Mouse (Mus musculus): ENCODE results near the gene Cacna1d. TPM values are rescaled to one million over a fixed set of nuclear protein-coding genes. Genes with fewer than 3 reads are reported as not detected.

Cacna1d gene
- polyA plus RNA-seq, 1 experiment from 2014 or later = 0.38 TPM

DNA sequence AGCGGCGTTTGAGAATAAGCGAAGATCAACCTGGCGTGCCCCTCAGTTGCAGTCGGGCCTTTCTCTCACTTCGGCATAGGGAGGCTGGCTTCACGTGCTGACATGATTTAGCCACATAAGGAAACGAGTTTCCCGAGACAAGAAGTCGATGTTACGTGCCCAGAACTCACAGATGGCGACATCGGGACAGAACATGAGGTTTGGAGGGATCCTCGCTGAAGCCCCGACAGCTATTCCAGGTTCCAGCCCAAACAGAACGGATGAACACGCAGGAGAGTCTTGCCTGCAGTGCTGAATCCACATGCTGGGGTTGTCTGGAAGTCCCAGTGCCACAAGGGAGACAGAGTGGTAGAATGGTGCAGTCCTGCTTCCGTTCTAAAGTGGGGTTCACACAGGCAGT lies 452.8 kb downstream of the Cacna1d start:
- no peaks in the 10 kb centered on the region for H3K36me3 ChIP-seq
- ATAC-seq (ENCODE audit: low read depth) = no peak
- no peaks in the 10 kb centered on the region for H3K4me1 ChIP-seq (replicated peaks)
- H3K27me3 ChIP-seq = no peaks in the 10 kb centered on the region
- H3K9me3 ChIP-seq (replicated peaks) = no peaks in the 10 kb centered on the region
- H3K4me3 ChIP-seq (replicated peaks) = no peak overlapping the region
- H3K4me2 ChIP-seq = no peak overlapping the region
- no peak overlapping the region for H3K27ac ChIP-seq
- H3K9ac ChIP-seq = no peak overlapping the region
- 78% methylated on average over 18 of the region's 18 CpGs for WGBS (ENCODE audit: insufficient replicate concordance)
- no peak for DNase-seq

DNA sequence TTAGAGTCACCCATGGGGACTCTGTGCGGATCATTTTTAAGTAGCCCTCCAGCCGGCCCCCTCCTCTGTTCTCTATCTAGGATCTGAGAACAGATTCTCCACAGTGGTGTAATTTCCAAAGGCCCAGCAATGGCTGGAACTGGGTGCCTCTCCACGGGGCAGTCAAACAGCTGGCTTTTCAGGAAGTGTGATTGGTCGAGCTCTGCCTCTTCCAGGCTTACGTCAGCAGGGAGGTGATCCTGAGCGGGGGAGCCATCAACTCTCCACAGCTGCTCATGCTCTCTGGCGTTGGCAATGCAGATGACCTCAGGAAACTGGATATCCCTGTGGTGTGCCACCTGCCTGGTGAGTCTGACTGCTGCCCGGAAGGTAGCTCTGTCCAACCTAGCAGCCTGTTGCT lies 457.9 kb downstream of the Cacna1d start:
- H3K4me2 ChIP-seq = no peak overlapping the region
- no peak overlapping the region for H3K4me3 ChIP-seq (replicated peaks)
- no peaks in the 10 kb centered on the region for H3K9me3 ChIP-seq (replicated peaks)
- H3K27me3 ChIP-seq = no peaks in the 10 kb centered on the region
- DNase-seq (no peak), ATAC-seq (ENCODE audit: low read depth) (no peak)
- WGBS (ENCODE audit: insufficient replicate concordance) = 53% methylated on average over 8 of the region's 8 CpGs
- H3K36me3 ChIP-seq = no peaks in the 10 kb centered on the region
- H3K27ac ChIP-seq = no peak overlapping the region
- no peak overlapping the region for H3K9ac ChIP-seq
- no peaks in the 10 kb centered on the region for H3K4me1 ChIP-seq (replicated peaks)

DNA sequence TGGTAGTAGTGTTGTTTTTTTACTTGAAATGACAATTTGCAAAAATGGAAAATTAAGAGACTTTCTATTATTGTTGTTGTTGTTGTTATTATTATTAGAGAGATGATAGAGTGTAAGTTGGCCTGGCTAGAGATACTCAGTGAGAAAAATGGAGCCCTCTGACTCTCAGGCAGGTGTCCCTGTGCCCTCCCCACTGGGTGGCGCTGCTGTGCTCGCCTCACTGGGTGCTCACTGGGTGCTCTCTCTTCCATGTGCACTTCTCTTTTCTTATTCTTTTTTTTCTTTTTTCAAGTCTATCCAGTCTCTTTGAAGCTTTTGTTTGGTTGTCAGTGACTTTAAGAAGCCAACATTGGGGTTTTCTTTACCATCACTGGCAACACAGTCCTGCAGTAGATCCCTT lies 463.9 kb downstream of the Cacna1d start:
- no peak overlapping the region for H3K4me2 ChIP-seq
- no peak for DNase-seq

DNA sequence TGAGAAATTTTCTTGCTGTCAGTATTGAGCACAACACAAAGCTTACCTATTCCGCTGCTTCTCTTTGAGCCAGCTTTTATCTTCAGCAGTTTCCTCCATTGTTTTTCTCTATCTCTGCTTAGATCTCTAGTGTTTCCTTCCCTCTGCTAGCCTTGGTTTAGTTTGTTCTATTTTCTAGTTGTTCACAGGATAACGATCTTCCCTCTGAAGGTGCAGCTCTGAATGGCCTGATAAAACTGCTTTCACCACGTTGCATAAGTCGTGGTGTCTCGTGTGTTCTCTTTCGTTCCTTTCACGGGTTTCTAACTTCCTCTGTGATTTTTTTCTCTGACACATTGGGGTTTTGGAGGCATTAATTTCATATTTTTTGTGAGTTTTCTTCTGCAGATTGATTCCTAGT lies 466.9 kb downstream of the Cacna1d start:
- Histone ChIP-seq H3K36me3 (no peaks in the 10 kb centered on the region), H3K9ac (no peak overlapping the region), H3K4me2 (no peak overlapping the region), H3K4me3 (replicated peaks) (no peak overlapping the region), H3K27me3 (no peaks in the 10 kb centered on the region), H3K4me1 (replicated peaks) (no peaks in the 10 kb centered on the region), H3K27ac (no peak overlapping the region), H3K9me3 (replicated peaks) (no peaks in the 10 kb centered on the region)
- no peak for DNase-seq
- 10% methylated on average over 7 of the region's 7 CpGs for WGBS (ENCODE audit: insufficient replicate concordance)
- ATAC-seq (ENCODE audit: low read depth) = no peak

More for the DNA sequence above, 463.9 kb downstream of the Cacna1d start:
- H3K4me1 ChIP-seq (replicated peaks) = no peaks in the 10 kb centered on the region
- H3K27me3 ChIP-seq = no peaks in the 10 kb centered on the region
- no peak overlapping the region for H3K27ac ChIP-seq
- 30% methylated on average over 2 of the region's 2 CpGs for WGBS (ENCODE audit: insufficient replicate concordance)
- no peaks in the 10 kb centered on the region for H3K9me3 ChIP-seq (replicated peaks)
- no peak overlapping the region for H3K9ac ChIP-seq
- no peaks in the 10 kb centered on the region for H3K36me3 ChIP-seq
- H3K4me3 ChIP-seq (replicated peaks) = no peak overlapping the region
- no peak for ATAC-seq (ENCODE audit: low read depth)

DNA sequence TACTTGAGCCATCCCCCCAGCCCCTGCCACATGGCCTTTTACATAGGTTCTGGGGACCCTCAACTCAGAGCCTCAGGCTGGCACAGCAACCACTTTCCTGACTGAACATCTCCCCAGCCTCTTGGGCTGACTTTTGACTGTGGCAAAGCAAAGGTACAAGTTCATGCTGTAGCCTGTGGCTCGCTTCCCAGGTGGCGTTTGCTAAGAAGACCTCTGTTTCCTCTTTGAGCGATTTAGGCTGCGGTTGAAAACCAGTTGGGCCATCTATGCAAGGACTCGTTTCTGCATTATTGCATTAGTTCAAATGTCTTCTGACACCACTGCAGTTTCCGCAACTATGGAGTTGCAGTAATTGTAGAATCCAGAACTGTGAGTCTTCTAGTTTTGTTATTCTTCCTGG lies 468.8 kb downstream of the Cacna1d start:
- H3K4me2 ChIP-seq = no peak overlapping the region
- DNase-seq (no peak), ATAC-seq (ENCODE audit: low read depth) (no peak)
- no peak overlapping the region for H3K27ac ChIP-seq
- no peak overlapping the region for H3K9ac ChIP-seq
- no peaks in the 10 kb centered on the region for H3K36me3 ChIP-seq
- no peaks in the 10 kb centered on the region for H3K27me3 ChIP-seq
- H3K4me1 ChIP-seq (replicated peaks) = no peaks in the 10 kb centered on the region
- WGBS (ENCODE audit: insufficient replicate concordance) = 61% methylated on average over 6 of the region's 6 CpGs
- H3K9me3 ChIP-seq (replicated peaks) = no peaks in the 10 kb centered on the region
- H3K4me3 ChIP-seq (replicated peaks) = no peak overlapping the region

DNA sequence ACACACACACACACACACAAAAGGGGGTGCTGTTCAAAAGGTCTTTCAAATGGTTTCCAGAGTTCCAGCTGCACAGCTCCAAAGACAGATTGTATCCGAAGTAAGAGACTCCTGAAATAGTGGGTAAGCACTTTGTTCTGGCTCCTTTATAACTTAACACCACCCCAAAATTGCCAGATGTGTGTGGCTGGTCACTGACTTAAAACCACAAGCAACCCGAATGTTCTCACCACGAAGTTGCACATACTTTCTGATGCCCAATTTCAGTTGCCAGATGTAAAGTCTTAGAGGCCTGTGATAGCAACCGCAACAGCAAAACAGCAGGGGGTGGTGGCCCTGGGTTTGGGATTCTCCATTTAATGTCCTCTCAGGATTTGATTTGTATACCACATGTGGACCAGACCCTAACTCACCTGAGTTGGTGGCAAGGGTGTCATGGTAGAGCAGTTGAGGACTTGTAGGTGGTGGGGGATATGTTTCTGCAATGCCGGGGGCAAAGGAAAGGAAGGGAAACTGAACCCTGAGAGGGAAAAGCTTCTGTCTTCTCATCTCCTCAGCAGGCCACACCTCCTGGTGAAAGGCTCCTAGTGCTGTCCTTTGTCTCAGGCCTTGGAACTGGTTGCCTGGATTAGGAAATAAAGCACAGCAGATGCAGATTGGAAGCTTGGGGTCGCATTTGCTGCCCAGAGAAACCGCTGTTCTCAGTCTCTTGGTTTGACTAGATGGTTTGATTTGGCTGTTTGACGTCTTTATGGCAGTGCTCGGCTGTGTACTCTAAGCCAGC lies 471.3 kb downstream of the Cacna1d start:
- WGBS (ENCODE audit: insufficient replicate concordance) = 50% methylated on average over 9 of the region's 9 CpGs
- ATAC-seq (ENCODE audit: low read depth) (no peak), DNase-seq (no peak)
- no peaks in the 10 kb centered on the region for H3K36me3 ChIP-seq
- H3K4me3 ChIP-seq (replicated peaks) = no peak overlapping the region
- no peaks in the 10 kb centered on the region for H3K9me3 ChIP-seq (replicated peaks)
- H3K4me2 ChIP-seq = no peak overlapping the region
- H3K9ac ChIP-seq = no peak overlapping the region
- no peak overlapping the region for H3K27ac ChIP-seq
- no peaks in the 10 kb centered on the region for H3K4me1 ChIP-seq (replicated peaks)
- no peaks in the 10 kb centered on the region for H3K27me3 ChIP-seq

DNA sequence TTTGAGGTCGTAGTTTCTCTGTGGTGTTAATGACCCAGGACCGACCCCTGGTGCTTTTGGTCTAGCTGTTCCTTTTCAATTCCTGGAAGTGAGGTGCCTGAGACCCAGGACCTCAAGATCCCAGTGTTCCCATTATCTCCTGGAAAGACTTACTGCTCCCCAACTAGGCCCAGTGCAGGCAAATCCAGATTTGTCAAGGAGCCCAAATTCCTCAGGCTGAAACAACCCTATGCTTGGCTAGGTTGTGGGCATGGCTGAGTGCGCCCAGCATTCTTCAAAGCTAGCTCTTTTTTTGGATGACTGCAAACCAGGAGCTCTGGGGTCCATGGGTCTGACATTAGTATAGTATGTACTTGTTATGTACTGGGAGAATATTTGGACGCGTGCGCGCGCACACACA lies 471.9 kb downstream of the Cacna1d start:
- no peak overlapping the region for H3K4me2 ChIP-seq
- no peaks in the 10 kb centered on the region for H3K27me3 ChIP-seq
- no peak for ATAC-seq (ENCODE audit: low read depth)
- DNase-seq = no peak
- no peaks in the 10 kb centered on the region for H3K36me3 ChIP-seq
- no peaks in the 10 kb centered on the region for H3K4me1 ChIP-seq (replicated peaks)
- no peak overlapping the region for H3K27ac ChIP-seq
- 76% methylated on average over 8 of the region's 8 CpGs for WGBS (ENCODE audit: insufficient replicate concordance)
- H3K4me3 ChIP-seq (replicated peaks) = no peak overlapping the region
- H3K9me3 ChIP-seq (replicated peaks) = no peaks in the 10 kb centered on the region
- H3K9ac ChIP-seq = no peak overlapping the region

DNA sequence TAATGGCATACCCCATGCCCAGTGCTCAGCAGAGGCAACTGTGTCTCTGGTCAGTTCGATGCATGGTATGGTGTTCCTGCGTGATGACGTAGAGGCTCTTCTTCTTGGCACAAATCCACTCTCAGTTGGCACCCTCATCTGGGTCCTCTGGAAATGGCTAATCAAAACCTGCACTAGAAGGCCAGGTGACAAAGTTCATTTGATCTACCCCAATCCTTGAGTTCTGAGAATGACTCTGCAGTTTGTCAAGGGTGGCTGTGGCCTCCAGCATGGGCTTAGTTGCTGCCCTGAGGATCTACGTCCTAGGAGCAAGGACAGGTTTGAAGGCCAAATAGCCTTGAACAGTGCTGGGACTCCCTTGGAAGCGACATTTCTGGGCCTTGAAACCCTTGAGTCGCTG lies 472.4 kb downstream of the Cacna1d start:
- Histone ChIP-seq H3K4me1 (replicated peaks) (no peaks in the 10 kb centered on the region), H3K27ac (no peak overlapping the region), H3K36me3 (no peaks in the 10 kb centered on the region), H3K9ac (no peak overlapping the region), H3K4me2 (no peak overlapping the region), H3K27me3 (no peaks in the 10 kb centered on the region), H3K4me3 (replicated peaks) (no peak overlapping the region), H3K9me3 (replicated peaks) (no peaks in the 10 kb centered on the region)
- no peak for DNase-seq
- 72% methylated on average over 6 of the region's 6 CpGs for WGBS (ENCODE audit: insufficient replicate concordance)
- ATAC-seq (ENCODE audit: low read depth) = no peak

DNA sequence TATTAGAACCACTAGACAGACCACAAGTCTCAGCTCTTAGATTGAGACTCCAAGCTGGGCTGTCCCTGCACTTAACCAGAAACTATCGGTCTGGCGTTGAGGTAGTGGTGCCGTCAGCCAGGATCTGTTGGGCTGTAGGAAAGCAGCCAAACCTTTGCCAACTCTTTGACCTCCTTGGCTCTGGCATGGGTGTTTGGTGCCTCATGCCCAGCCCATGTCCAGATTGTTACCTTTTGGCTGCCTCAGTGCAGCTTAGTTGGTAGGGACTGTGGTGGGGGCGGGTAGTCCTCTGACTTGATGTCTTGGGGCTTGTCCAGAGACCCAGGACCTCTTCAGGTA lies 472.8 kb downstream of the Cacna1d start:
- Histone ChIP-seq H3K27me3 (no peaks in the 10 kb centered on the region), H3K4me3 (replicated peaks) (no peak overlapping the region), H3K4me1 (replicated peaks) (no peaks in the 10 kb centered on the region), H3K27ac (no peak overlapping the region), H3K36me3 (no peaks in the 10 kb centered on the region), H3K4me2 (no peak overlapping the region), H3K9ac (no peak overlapping the region), H3K9me3 (replicated peaks) (no peaks in the 10 kb centered on the region)
- DNase-seq (no peak), ATAC-seq (ENCODE audit: low read depth) (no peak)
- 88% methylated on average over 4 of the region's 4 CpGs for WGBS (ENCODE audit: insufficient replicate concordance)

DNA sequence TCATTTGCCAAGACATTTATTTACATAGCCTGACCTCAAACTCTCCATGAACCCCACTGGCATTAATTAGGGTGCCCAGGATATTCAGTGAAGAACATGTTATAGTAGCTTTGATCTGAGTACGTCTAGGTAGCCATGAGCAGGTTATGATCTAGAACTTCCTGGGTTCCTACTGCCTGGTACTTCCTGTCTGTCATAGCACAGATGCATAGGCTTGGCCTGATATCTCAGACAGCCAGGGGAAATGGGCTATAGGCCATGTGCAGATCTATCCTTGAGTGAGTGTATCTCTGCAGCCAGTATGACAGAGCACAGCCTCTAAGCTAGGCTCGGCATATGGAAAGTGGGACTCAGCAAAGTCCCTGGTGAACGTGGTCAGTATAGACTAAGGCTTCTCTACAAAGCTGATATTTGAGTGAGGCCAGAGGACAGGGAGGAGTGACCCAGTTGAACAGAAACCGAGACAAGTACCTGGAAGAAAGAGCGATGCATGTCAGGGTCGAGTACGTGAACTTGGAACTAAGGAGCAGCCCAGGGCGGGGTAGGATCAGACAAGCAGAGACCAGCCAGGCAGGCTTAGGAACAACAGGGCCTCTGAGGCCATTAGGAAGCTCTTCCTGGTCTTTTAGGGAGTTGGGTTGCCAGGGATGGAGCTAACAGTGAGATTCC lies 473.3 kb downstream of the Cacna1d start:
- H3K4me3 ChIP-seq (replicated peaks) = no peak overlapping the region
- no peak for ATAC-seq (ENCODE audit: low read depth)
- WGBS (ENCODE audit: insufficient replicate concordance) = 66% methylated on average over 8 of the region's 8 CpGs
- no peaks in the 10 kb centered on the region for H3K9me3 ChIP-seq (replicated peaks)
- H3K4me2 ChIP-seq = no peak overlapping the region
- DNase-seq = no peak
- no peaks in the 10 kb centered on the region for H3K36me3 ChIP-seq
- no peak overlapping the region for H3K9ac ChIP-seq
- no peaks in the 10 kb centered on the region for H3K27me3 ChIP-seq
- no peak overlapping the region for H3K27ac ChIP-seq
- no peaks in the 10 kb centered on the region for H3K4me1 ChIP-seq (replicated peaks)

DNA sequence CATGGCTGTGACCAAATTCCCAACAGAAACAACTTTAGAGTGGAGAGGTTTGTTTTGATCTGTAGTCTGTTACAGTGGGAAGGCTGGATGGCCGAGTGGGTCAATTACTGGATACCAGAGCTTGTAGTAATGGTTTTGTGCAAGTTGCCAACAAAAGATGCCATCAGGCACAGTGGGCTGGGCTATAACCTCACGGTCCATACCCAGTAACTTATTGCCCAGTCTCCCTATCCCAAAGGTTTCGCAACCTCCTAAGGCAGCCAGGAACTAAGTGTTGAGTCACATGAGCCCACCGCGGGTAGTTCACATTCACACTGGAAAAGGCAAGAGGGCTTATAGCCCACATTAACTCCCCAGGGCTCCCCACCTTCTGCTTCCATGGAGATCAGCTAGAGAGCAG lies 474.6 kb downstream of the Cacna1d start:
- H3K9ac ChIP-seq = no peak overlapping the region
- H3K27ac ChIP-seq = no peak overlapping the region
- H3K4me1 ChIP-seq (replicated peaks) = no peaks in the 10 kb centered on the region
- no peak overlapping the region for H3K4me2 ChIP-seq
- H3K4me3 ChIP-seq (replicated peaks) = no peak overlapping the region
- no peak for ATAC-seq (ENCODE audit: low read depth)
- 69% methylated on average over 5 of the region's 5 CpGs for WGBS (ENCODE audit: insufficient replicate concordance)
- DNase-seq = no peak
- H3K36me3 ChIP-seq = no peaks in the 10 kb centered on the region
- no peaks in the 10 kb centered on the region for H3K9me3 ChIP-seq (replicated peaks)
- no peaks in the 10 kb centered on the region for H3K27me3 ChIP-seq

DNA sequence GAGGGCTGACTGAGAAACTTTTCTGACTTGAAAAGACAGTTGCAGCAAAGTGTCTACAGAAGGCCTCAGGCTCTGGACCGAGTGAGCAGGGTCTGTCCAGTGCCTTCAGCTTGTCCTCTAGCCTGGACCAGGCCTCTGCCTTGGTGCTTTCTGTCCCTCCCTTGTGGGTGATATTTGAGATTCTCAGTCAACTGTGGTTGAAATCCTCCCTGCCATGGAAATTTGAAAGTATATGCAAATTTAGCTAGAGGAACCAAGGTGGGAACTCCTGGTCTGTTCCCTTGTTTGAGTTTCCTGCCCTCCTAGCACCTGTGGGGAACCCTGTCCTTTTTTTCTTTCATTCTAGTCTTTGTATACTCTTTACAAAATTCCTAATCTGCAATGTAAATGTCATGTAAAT lies 476.2 kb downstream of the Cacna1d start:
- Histone ChIP-seq H3K4me1 (replicated peaks) (no peaks in the 10 kb centered on the region), H3K9ac (no peak overlapping the region), H3K27ac (no peak overlapping the region), H3K9me3 (replicated peaks) (no peaks in the 10 kb centered on the region), H3K36me3 (no peaks in the 10 kb centered on the region), H3K4me3 (replicated peaks) (no peak overlapping the region), H3K4me2 (no peak overlapping the region), H3K27me3 (peaks cover 4% of the 10 kb centered on the region; the same call in 1 of the 2 replicates)
- DNase-seq (no peak), ATAC-seq (ENCODE audit: low read depth) (no peak)
- 58% methylated on average over 1 of the region's 1 CpGs for WGBS (ENCODE audit: insufficient replicate concordance)

Measured in liver, embryonic 13.5 days (tissue).